Mouse (Mus musculus) embryonic facial prominence, embryonic 12.5 days (tissue): ENCODE measurements around the gene Tmem51. TPM values are rescaled to one million over a fixed set of nuclear protein-coding genes. Genes with fewer than 3 reads are reported as not detected.

ENCODE experiments used
- ATAC-seq: fragments of 200-750 bp; cut with Nextera tagmentation; 2 replicates; pipeline ENCODE4 v1.8.0; 2017; ENCODE audit not compliant: insufficient number of reproducible peaks, insufficient read depth, low FRiP score, low TSS enrichment
- H3K27ac ChIP-seq: fragments of 300-500 bp; sonication (generic); 2 replicates; pipeline ENCODE4 v1.5.1; 2016; ENCODE audit warnings: mild to moderate bottlenecking
- H3K27me3 ChIP-seq: fragments of 300-500 bp; sonication (generic); 2 replicates; pipeline ENCODE4 v1.6.1; 2016; ENCODE audit warnings: mild to moderate bottlenecking, moderate library complexity
- H3K36me3 ChIP-seq: fragments of 300-500 bp; sonication (generic); 2 replicates; pipeline ENCODE4 v1.6.1; 2016; ENCODE audit warnings: mild to moderate bottlenecking
- H3K4me1 ChIP-seq: fragments of 300-500 bp; sonication (generic); 2 replicates; pipeline ENCODE4 v1.6.1; 2016
- H3K4me2 ChIP-seq: fragments of 300-500 bp; sonication (generic); replicated peaks from 2 replicates; pipeline ENCODE4 v1.6.1; 2016; ENCODE audit warnings: mild to moderate bottlenecking, moderate library complexity
- H3K4me3 ChIP-seq: fragments of 300-500 bp; sonication (generic); 2 replicates; pipeline ENCODE4 v1.5.1; 2016; ENCODE audit warnings: mild to moderate bottlenecking
- H3K9ac ChIP-seq: fragments of 300-500 bp; sonication (generic); 2 replicates; pipeline ENCODE4 v1.6.1; 2016; ENCODE audit warnings: mild to moderate bottlenecking, moderate library complexity
- H3K9me3 ChIP-seq: fragments of 300-500 bp; sonication (generic); 2 replicates; pipeline ENCODE4 v1.6.1; 2016; ENCODE audit warnings: mild to moderate bottlenecking, moderate library complexity
- WGBS: fragments of 180-500 bp; shearing (Covaris S2); methylation state at CpG from one replicate; pipeline ENCODE4 v1.1.7; 2016; 5-methylcytosine and 5-hydroxymethylcytosine counted together
- polyA plus RNA-seq: library from polyadenylated mRNA; unstranded; fragments of >200 nt; fragmentation: Nextera tagmentation; extraction: Ambion mirVana; gene quantifications from 2 replicates; pipeline ENCODE4 v1.2.1, GENCODE M21; 2016

Tmem51 gene
- polyA plus RNA-seq, 1 experiment from 2014 or later: 12.2 TPM

GRCm38 (mm10) chr4:142095513-142096241, 11.6 kb upstream of the Tmem51 start:
- no peaks in the 10 kb centered on the region for H3K9me3 ChIP-seq
- peaks cover 20% of the 10 kb centered on the region for H3K4me1 ChIP-seq
- WGBS: 42% methylated on average over 15 of the region's 15 CpGs
- no peaks in the 10 kb centered on the region for H3K27me3 ChIP-seq
- H3K27ac ChIP-seq: no peak overlapping the region
- ATAC-seq: peak; percentile 50; the same call in 1 of the 2 replicates
- H3K36me3 ChIP-seq: no peaks in the 10 kb centered on the region
- no peak overlapping the region for H3K4me2 ChIP-seq
- H3K9ac ChIP-seq: no peak overlapping the region
- no peak overlapping the region for H3K4me3 ChIP-seq

- no peak for ATAC-seq
- Histone ChIP-seq H3K27me3 (no peaks in the 10 kb centered on the region), H3K27ac (no peak overlapping the region), H3K9me3 (no peaks in the 10 kb centered on the region), H3K4me2 (no peak overlapping the region), H3K36me3 (no peaks in the 10 kb centered on the region), H3K9ac (no peak overlapping the region), H3K4me1 (peaks cover 20% of the 10 kb centered on the region), H3K4me3 (no peak overlapping the region)
- WGBS: 82% methylated on average over 11 of the region's 11 CpGs
Measured at GRCm38 (mm10) chr4:142094386-142094785, 10.3 kb upstream of the Tmem51 start.

GRCm38 (mm10) chr4:142091100-142091499, 7.0 kb upstream of the Tmem51 start:
- Histone ChIP-seq H3K9me3 (no peaks in the 10 kb centered on the region), H3K4me3 (no peak overlapping the region), H3K4me2 (no peak overlapping the region), H3K9ac (no peak overlapping the region), H3K4me1 (peaks cover 6% of the 10 kb centered on the region), H3K36me3 (no peaks in the 10 kb centered on the region), H3K27me3 (peaks cover 2% of the 10 kb centered on the region; the same call in 1 of the 2 replicates), H3K27ac (no peak overlapping the region)
- ATAC-seq: no peak
- 71% methylated on average over 2 of the region's 2 CpGs for WGBS

GRCm38 (mm10) chr4:142089966-142090365, 5.9 kb upstream of the Tmem51 start:
- no peak overlapping the region for H3K27ac ChIP-seq
- 77% methylated on average over 6 of the region's 6 CpGs for WGBS
- H3K4me1 ChIP-seq: peaks cover 4% of the 10 kb centered on the region; the same call in 1 of the 2 replicates
- H3K4me2 ChIP-seq: no peak overlapping the region
- H3K27me3 ChIP-seq: peaks cover 10% of the 10 kb centered on the region; the same call in 1 of the 2 replicates
- H3K9ac ChIP-seq: no peak overlapping the region
- H3K36me3 ChIP-seq: no peaks in the 10 kb centered on the region
- H3K4me3 ChIP-seq: no peak overlapping the region
- ATAC-seq: no peak
- H3K9me3 ChIP-seq: no peaks in the 10 kb centered on the region

- Histone ChIP-seq H3K27ac (no peak overlapping the region), H3K4me3 (no peak overlapping the region), H3K36me3 (no peaks in the 10 kb centered on the region), H3K27me3 (peaks cover 10% of the 10 kb centered on the region; the same call in 1 of the 2 replicates), H3K9ac (no peak overlapping the region), H3K4me1 (peaks cover 9% of the 10 kb centered on the region; the same call in 1 of the 2 replicates), H3K9me3 (no peaks in the 10 kb centered on the region), H3K4me2 (no peak overlapping the region)
- no peak for ATAC-seq
- 49% methylated on average over 6 of the region's 6 CpGs for WGBS
Measured at GRCm38 (mm10) chr4:142088836-142089235, 4.7 kb upstream of the Tmem51 start.

- WGBS: 27% methylated on average over 4 of the region's 4 CpGs
- H3K9ac ChIP-seq: no peak overlapping the region
- no peaks in the 10 kb centered on the region for H3K36me3 ChIP-seq
Measured at GRCm38 (mm10) chr4:142088409-142088808, 4.3 kb upstream of the Tmem51 start.

GRCm38 (mm10) chr4:142084936-142085563, 946 bp upstream of the Tmem51 start:
- Histone ChIP-seq H3K4me2 (peak overlapping the region; percentile 93), H3K4me1 (peaks cover 33% of the 10 kb centered on the region), H3K36me3 (no peaks in the 10 kb centered on the region), H3K9me3 (no peaks in the 10 kb centered on the region), H3K4me3 (peak overlapping the region; percentile 72), H3K27me3 (peaks cover 15% of the 10 kb centered on the region; the same call in 1 of the 2 replicates), H3K27ac (peak overlapping the region; percentile 46; the same call in 1 of the 2 replicates), H3K9ac (peak overlapping the region; percentile 70)
- 5% methylated on average over 20 of the region's 20 CpGs for WGBS
- ATAC-seq: no peak

More at GRCm38 (mm10) chr4:142088409-142088808, 4.3 kb upstream of the Tmem51 start:
- Histone ChIP-seq H3K9me3 (no peaks in the 10 kb centered on the region), H3K4me2 (no peak overlapping the region), H3K4me3 (no peak overlapping the region), H3K27ac (no peak overlapping the region), H3K27me3 (peaks cover 10% of the 10 kb centered on the region; the same call in 1 of the 2 replicates), H3K4me1 (peaks cover 12% of the 10 kb centered on the region; the same call in 1 of the 2 replicates)
- ATAC-seq: no peak

- peak overlapping the region; percentile 72 for H3K4me3 ChIP-seq
- WGBS: under 1% methylated on average over 24 of the region's 29 CpGs
- peak overlapping the region; percentile 46; the same call in 1 of the 2 replicates for H3K27ac ChIP-seq
- ATAC-seq: 0 out of 2 replicates have a peak, but pooled peaks have one; percentile 9
- peak overlapping the region; percentile 70 for H3K9ac ChIP-seq
- H3K36me3 ChIP-seq: no peaks in the 10 kb centered on the region
- H3K9me3 ChIP-seq: no peaks in the 10 kb centered on the region
- peak overlapping the region; percentile 93 for H3K4me2 ChIP-seq
- H3K4me1 ChIP-seq: peaks cover 38% of the 10 kb centered on the region
- H3K27me3 ChIP-seq: peaks cover 15% of the 10 kb centered on the region; the same call in 1 of the 2 replicates
Measured at GRCm38 (mm10) chr4:142083762-142084130, 358 bp downstream of the Tmem51 start.

GRCm38 (mm10) chr4:142083193-142083592, 911 bp downstream of the Tmem51 start:
- H3K9ac ChIP-seq: no peak overlapping the region

GRCm38 (mm10) chr4:142082703-142083102, 1.4 kb downstream of the Tmem51 start:
- Histone ChIP-seq H3K27ac (no peak overlapping the region), H3K9ac (no peak overlapping the region), H3K4me3 (no peak overlapping the region), H3K4me2 (no peak overlapping the region), H3K36me3 (no peaks in the 10 kb centered on the region), H3K27me3 (peaks cover 15% of the 10 kb centered on the region; the same call in 1 of the 2 replicates), H3K9me3 (no peaks in the 10 kb centered on the region), H3K4me1 (peaks cover 45% of the 10 kb centered on the region)
- WGBS: 66% methylated on average over 4 of the region's 4 CpGs
- ATAC-seq: no peak

More at GRCm38 (mm10) chr4:142083193-142083592, 911 bp downstream of the Tmem51 start:
- Histone ChIP-seq H3K4me2 (peak overlapping the region; percentile 93), H3K36me3 (no peaks in the 10 kb centered on the region), H3K9me3 (no peaks in the 10 kb centered on the region), H3K27ac (no peak overlapping the region), H3K27me3 (peaks cover 15% of the 10 kb centered on the region; the same call in 1 of the 2 replicates), H3K4me1 (peaks cover 40% of the 10 kb centered on the region), H3K4me3 (peak overlapping the region; percentile 72)
- WGBS: 49% methylated on average over 6 of the region's 6 CpGs
- ATAC-seq: no peak

GRCm38 (mm10) chr4:142081631-142082283, 2.3 kb downstream of the Tmem51 start:
- peaks cover 15% of the 10 kb centered on the region; the same call in 1 of the 2 replicates for H3K27me3 ChIP-seq
- no peak overlapping the region for H3K9ac ChIP-seq
- no peak for ATAC-seq
- no peak overlapping the region for H3K4me3 ChIP-seq
- H3K27ac ChIP-seq: no peak overlapping the region
- H3K4me1 ChIP-seq: peaks cover 53% of the 10 kb centered on the region
- WGBS: 59% methylated on average over 13 of the region's 13 CpGs
- no peaks in the 10 kb centered on the region for H3K9me3 ChIP-seq
- no peaks in the 10 kb centered on the region for H3K36me3 ChIP-seq
- peak overlapping the region; percentile 20; the same call in 1 of the 2 replicates for H3K4me2 ChIP-seq
